Mouse (Mus musculus) kidney, postnatal 4 days (tissue): Measurements from ENCODE around the gene Abtb2.
A peak's percentile ranks its signal among the peaks of the same experiment; 100 is the strongest.

Experiments used
- DNase-seq, 2 experiments: peaks; one replicate each; pipeline ENCODE4 v3.0.0; 2021; ENCODE audit warnings: mixed read lengths in 2 of 2

Gene Abtb2

DNA sequence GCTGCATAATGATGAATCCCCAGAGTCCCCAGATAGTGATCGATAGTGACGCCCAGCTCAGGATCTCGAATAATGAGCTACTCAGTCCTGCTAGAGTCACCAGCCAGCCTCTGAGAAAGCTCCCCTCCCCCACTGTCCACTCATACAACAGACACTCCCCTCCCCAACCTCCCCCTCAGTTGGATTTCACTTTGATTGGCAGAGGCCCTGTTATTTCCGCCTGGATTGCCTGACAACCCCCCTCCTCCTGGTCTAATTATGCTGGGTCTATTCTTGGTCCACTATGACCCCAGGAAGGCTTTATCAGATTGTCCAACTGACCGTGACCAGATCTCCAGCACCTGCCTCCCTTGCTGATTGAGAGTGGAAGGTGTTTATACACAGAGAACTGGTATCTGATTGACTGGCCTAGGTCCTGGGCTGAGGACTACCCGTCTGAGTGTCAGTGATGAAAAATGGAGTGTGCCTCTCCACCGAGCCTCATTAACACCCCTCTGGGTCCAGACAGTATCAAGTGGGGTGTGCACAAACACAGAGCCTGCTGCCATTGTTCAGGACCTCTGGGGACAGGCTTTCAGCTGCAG lies 59.3 kb downstream of the Abtb2 start:
- peak; percentile 36 to 63 for DNase-seq

DNA sequence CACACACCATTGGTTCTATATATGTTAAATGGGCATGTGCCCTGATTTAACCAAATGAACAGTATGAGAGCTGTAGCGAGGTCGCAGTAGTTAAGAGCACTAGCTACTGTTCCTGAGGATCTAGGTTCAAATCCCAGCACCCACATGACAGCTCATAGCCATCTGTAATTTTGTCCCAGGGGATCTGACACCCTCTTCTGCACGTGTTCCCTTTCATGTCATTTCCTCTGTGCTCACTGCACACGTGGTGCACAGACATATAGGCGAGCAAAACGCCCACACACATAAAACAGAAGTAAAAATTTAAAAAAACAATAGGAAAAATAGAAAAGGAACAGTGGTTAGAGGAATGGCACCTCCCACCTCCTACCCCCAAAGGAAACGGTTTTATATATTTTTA lies 61.0 kb downstream of the Abtb2 start:
- DNase-seq: no peak

DNA sequence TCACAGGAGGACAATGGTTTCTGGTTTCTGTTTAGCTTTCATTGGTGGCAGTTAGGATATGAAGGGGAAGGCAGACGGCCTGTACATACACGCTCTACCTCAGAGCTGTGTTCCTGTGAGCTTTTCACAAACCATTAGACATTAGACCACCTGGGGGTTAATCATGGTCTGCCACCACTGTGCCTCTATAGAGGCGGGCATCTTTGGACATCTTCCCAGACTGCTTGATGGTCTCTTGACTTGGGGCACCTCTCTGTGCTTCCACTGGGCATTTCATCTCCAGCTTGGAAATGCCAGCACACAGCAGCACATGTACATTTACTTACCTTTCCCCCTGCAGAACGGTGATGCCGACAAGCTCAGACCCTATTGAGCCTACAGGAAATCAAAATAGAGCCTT lies 63.8 kb downstream of the Abtb2 start:
- DNase-seq: no peak

GRCm38 (mm10) chr2:103631293-103631717 lies 65.2 kb downstream of the Abtb2 start:
- DNase-seq: peak in 1 of 2 experiments; percentile 26

GRCm38 (mm10) chr2:103632136-103632925 lies 66.2 kb downstream of the Abtb2 start:
- DNase-seq: no peak

DNA sequence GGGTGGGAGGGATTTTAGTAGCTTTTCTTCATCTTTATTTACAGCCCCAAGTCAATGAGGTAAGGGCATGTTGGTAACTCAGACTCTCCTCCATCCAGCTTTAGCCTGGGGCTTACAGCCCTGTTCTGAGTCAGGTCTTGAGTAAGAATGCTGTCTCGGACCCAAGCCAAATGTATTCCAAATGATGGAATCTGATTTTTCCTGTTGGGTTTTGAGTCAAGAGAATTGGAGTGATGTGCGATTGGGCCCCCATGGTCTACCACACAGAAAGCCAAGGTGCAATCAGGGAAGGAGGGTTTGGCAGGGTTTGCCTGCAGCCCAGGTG lies 66.8 kb downstream of the Abtb2 start:
- no peak for DNase-seq

GRCm38 (mm10) chr2:103635731-103636487 lies 69.8 kb downstream of the Abtb2 start:
- no peak for DNase-seq

- no peak for DNase-seq
Measured at GRCm38 (mm10) chr2:103637385-103637784, 71.3 kb downstream of the Abtb2 start.

- DNase-seq: no peak
Measured at GRCm38 (mm10) chr2:103637943-103638342, 71.8 kb downstream of the Abtb2 start.

DNA sequence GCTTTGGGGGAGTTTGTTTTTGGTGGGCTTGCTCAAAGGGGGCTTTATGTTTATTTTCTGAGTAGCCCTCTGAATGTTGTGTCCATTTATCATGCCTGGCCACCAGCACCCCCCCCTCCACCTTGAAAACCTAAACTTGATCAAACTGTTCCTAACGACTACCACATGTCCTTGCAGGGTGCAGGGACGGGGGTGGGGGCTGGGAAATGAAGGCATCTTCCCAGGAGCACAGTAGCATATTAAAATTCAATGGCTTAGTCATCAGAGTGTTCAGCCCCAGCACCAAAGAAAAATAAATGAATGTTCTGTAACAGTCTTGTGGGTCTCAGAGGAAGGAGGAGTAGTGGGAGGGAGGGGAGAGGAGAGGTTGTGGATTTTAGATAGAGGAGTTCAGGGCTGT lies 73.6 kb downstream of the Abtb2 start:
- no peak for DNase-seq

- DNase-seq: no peak
Measured at GRCm38 (mm10) chr2:103640861-103641260, 74.8 kb downstream of the Abtb2 start.

DNA sequence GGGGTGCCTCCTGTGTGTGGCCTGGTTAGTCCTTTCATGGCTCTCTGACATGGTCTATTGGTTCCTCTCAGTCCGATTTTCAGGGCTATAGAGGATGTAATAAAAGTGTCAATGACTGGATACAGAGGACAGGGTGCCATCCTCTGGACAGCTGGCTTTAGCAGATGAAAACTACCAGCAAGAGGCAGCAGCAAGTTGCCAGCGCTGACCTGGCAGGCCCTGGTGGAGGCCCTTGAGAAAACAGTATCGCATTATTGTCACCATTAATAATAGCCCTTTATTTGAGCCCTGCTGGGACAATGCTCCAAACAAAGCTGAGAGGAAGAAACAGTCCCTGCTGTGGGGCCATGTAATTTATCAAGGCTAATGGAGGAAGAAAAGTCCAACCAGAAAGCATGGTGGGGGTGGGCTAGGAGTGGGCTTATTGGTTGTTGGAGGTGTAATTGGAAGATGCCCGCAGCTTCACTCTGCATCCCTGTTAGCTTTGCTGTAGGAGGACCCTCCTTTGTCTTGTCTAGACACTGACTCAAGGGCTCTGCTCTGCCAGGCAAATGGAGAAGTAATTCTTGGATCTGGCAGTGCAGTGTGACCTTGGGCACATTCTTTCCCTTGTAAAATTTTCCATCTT lies 77.6 kb downstream of the Abtb2 start:
- DNase-seq: no peak

DNA sequence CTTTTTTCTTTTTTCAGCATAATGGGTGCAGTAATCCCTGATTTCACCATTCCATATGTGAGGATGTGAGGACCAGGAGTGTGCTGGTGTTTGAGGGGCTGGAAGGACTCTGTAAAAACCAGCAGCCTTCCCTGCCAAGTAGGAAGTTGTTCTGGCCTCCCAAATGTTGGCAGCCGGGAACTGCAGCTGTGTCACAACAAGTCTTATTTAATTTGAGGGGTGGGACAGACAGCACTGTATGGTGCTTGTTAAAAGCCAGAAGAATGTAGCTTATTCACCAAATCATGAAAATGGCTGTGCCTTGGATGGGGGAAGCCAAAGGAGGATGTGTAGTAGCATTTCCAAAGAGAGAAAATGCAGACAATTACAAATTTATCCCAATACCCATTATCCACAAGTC lies 78.3 kb downstream of the Abtb2 start:
- no peak for DNase-seq

GRCm38 (mm10) chr2:103650314-103650879 lies 84.3 kb downstream of the Abtb2 start:
- DNase-seq: no peak

DNA sequence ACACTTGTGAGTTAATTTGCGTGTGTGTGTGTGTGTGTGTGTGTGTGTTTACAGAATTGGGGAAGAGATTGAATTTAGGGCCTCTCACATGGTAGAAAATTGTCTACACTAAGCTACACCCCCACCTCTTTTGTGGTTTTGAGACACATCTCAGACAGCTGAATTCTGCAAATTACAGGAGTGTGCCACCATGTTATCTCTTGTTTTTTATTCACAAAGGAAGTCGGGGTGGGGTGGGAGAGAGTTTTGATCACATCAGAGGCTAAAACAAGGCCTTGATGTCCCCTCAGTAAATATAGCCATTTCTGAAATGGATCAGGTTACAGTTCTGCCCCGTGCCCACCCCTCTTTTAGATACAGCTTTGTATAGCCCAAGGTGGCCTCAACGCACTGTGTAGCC lies 86.0 kb downstream of the Abtb2 start:
- no peak for DNase-seq

DNA sequence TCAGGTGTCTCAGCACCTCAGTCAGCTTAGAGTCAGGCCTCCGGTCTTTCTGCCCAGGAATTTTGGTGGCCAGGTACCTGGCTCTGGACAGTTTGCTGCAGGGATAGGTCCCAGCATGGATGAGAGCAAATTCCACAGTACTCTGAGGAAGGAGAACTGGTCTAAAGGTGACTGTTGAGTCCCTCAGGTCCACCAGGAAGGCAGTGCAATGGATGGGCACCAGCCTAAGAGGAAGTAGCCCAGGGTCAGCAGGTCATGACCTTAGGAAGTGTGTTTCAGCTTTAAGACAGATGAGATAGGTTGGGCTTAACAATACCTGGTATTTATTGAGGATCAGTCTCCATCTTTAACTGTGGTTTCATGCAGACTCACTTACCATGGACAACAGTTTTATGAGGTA lies 88.9 kb downstream of the Abtb2 start:
- DNase-seq: no peak

GRCm38 (mm10) chr2:103656028-103656427 lies 89.9 kb downstream of the Abtb2 start:
- no peak for DNase-seq

DNA sequence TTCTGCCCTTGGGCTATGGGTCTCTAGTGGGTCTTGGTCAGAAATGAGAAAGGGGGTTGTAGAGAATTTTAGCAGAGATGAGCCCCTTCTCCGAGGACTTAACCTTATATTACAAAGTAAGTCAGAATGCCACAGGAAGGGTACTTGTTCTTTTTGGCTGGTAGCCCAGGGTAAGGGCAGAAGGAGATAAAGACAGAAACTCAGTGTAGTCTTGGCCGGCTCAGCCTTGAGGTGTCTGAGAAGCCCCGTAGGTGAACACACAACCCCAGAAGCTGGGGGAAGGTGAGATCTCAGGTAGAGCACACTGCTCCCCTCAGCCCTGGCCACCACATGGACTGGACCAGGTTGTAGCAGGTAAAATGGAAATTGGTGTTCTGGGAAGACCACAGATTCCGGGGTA lies 93.1 kb downstream of the Abtb2 start:
- DNase-seq: no peak

- no peak for DNase-seq
Measured at GRCm38 (mm10) chr2:103659648-103660556, 93.8 kb downstream of the Abtb2 start.

GRCm38 (mm10) chr2:103661696-103662095 lies 95.6 kb downstream of the Abtb2 start:
- DNase-seq: no peak

DNA sequence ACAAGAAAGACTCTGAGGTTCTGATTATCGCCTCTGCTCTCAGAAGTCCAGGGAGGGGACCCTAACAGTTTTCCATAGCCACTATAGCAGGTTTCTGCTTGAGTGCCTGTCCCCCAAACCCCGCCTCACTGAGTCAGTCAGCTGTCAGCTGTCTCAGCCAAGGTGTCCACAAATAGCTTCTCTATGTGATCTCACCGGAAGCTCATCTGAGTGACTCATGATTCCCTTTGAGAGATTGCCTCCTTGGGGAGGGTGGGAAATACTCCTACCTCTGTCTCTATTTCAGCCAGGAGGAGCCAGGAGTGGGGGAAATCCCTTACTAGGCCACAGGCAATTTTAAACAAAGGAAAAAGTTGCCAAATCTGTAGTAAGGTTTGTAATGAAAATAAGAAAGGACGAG lies 96.0 kb downstream of the Abtb2 start:
- DNase-seq: no peak

- no peak for DNase-seq
Measured at GRCm38 (mm10) chr2:103664341-103664740, 98.2 kb downstream of the Abtb2 start.
